Mouse (Mus musculus): ENCODE results near the gene Olfr131.

DNA sequence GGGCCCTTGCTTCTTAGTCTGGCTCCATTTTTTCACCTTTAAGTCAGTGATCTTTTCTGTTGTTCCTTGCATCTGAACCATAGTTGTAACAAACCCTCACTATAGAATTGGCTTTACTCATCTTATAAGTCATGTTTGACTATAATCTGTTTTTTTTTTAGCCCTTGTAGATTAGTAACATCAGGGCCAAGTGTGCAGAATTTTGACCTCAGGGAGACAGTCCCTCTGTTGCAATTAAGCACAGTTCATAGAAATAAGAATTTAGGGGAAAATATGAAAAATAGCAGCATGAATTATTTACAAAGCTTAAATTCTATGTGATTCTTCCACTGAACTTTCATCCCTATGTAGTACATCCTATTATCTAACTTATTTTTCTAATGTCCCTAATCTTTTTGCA is at the start of gene Olfr131:
- TF ChIP-seq POLR2A (IDR thresholded peaks at IDR 0.05; ENCODE audit: extremely low read depth, insufficient read depth, low read length): no peak
- no peak for TF ChIP-seq CTCF (IDR thresholded peaks at IDR 0.05; ENCODE audit: extremely low read depth, insufficient read depth, low read length)

All from cortical plate, adult 2 months (tissue).